Comparison of ENCODE assay signal across 29 mouse cellular contexts in the genomic region with DNA sequence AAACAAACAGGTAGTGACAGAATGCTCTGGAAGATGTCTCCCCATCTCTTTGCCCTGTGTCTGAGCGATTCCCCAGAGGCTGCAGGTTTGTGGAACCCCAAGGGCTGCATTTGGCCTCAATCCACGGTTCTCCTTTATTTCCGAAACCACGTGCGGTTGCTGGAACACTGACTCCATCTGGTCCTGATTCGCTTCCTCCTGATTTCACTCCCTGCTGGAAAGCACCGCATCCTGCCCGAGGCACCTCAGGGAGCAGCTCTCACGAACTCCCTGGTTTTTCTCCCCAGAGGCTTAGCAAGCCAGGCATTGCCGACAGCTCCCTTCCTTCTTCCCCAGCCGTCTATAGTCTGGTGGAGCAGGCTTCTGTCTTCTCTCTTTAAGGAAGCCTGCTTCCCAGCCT.
DNase-seq lines count a peak whose midpoint lies in the region; ATAC-seq lines count a peak whose summit lies in the region.
"Had no signal": no experiment of that assay in that cellular context is flagged by ENCODE, and none has a peak within 500 bp of the region (broad histone marks: within the 10 kb centered on the region; RNA-seq: fewer than 3 reads in every experiment).

No protein-coding gene starts in this region.

- H3K9me3 ChIP-seq in forebrain, embryonic 14.5 days (replicated peaks; ENCODE audit: control insufficient read depth, low read length) = no peaks in the 10 kb centered on the region
- H3K9me3 ChIP-seq in forebrain, embryonic 10.5 days = no peaks in the 10 kb centered on the region
- H3K9me3 ChIP-seq: embryonic facial prominence, embryonic 12.5 days; forebrain, embryonic 12.5 days; liver, embryonic 12.5 days; midbrain, embryonic 12.5 days; neural tube, embryonic 13.5 days had no signal

- H3K4me1 ChIP-seq in forebrain, embryonic 14.5 days (ENCODE audit: control insufficient read depth, insufficient read depth, low read length) = no peaks in the 10 kb centered on the region
- H3K4me1 ChIP-seq in forebrain, embryonic 10.5 days = no peaks in the 10 kb centered on the region
- H3K4me1 ChIP-seq: forebrain, embryonic 12.5 days; liver, embryonic 12.5 days; megakaryocyte, embryonic 14.5 days; midbrain, embryonic 12.5 days; neural tube, embryonic 13.5 days had no signal

- 63% methylated on average over 11 of the region's 11 CpGs for WGBS in forebrain, embryonic 14.5 days
- 63% methylated on average over 11 of the region's 11 CpGs for WGBS in forebrain, embryonic 10.5 days

- H3K36me3 ChIP-seq in forebrain, embryonic 14.5 days (ENCODE audit: control insufficient read depth, insufficient read depth, low read length) = no peaks in the 10 kb centered on the region
- H3K36me3 ChIP-seq in forebrain, embryonic 10.5 days (replicated peaks) = no peaks in the 10 kb centered on the region
- H3K36me3 ChIP-seq: embryonic facial prominence, embryonic 12.5 days; forebrain, embryonic 12.5 days; liver, embryonic 12.5 days; midbrain, embryonic 12.5 days; neural tube, embryonic 13.5 days had no signal

- H3K27me3 ChIP-seq in forebrain, embryonic 14.5 days (replicated peaks; ENCODE audit: control insufficient read depth, insufficient read depth, low read length) = no peaks in the 10 kb centered on the region
- H3K27me3 ChIP-seq in forebrain, embryonic 10.5 days (ENCODE audit: poor library complexity, severe bottlenecking) = no peaks in the 10 kb centered on the region
- H3K27me3 ChIP-seq: CH12.LX; embryonic facial prominence, embryonic 12.5 days; liver, embryonic 12.5 days; megakaryocyte, embryonic 14.5 days; midbrain, embryonic 12.5 days had no signal

- H3K9ac ChIP-seq in forebrain, embryonic 14.5 days (ENCODE audit: low read length) = no peak overlapping the region
- H3K9ac ChIP-seq: embryonic facial prominence, embryonic 12.5 days; forebrain, embryonic 12.5 days; hindbrain, embryonic 14.5 days; liver, embryonic 12.5 days; liver, postnatal 0 days; midbrain, embryonic 12.5 days; neural tube, embryonic 13.5 days had no signal

- no peak for ATAC-seq in forebrain, embryonic 14.5 days
- ATAC-seq: activated CD4-positive, CD25-positive, alpha-beta regulatory T cell, adult 4 months; intestine, postnatal 0 days; liver, embryonic 12.5 days; liver, postnatal 0 days; lung, postnatal 0 days had no signal

- no peak overlapping the region for H3K4me2 ChIP-seq in forebrain, embryonic 14.5 days (ENCODE audit: low read length)
- H3K4me2 ChIP-seq: embryonic facial prominence, embryonic 12.5 days; forebrain, embryonic 12.5 days; heart, embryonic 11.5 days; hindbrain, embryonic 14.5 days; liver, embryonic 12.5 days; midbrain, embryonic 12.5 days; neural tube, embryonic 13.5 days had no signal

- H3K4me3 ChIP-seq in forebrain, embryonic 14.5 days (ENCODE audit: low read depth, low read length) = no peak overlapping the region
- no peak overlapping the region for H3K4me3 ChIP-seq in forebrain, embryonic 10.5 days
- H3K4me3 ChIP-seq: embryonic facial prominence, embryonic 12.5 days; erythroblast, embryonic 14.5 days; forebrain, embryonic 12.5 days; liver, embryonic 12.5 days; megakaryocyte, embryonic 14.5 days; midbrain, embryonic 12.5 days; neural tube, embryonic 13.5 days had no signal

- DNase-seq in cerebellum, adult 11-12 months = peak; percentile 12
- no peak for DNase-seq in cerebellum, adult 9-10 months
- DNase-seq in forebrain, embryonic 14.5 days (ENCODE audit: low spot score) = peak; percentile 32
- no peak for DNase-seq in forebrain, embryonic 10.5 days (ENCODE audit: extremely low spot score, low spot score)
- DNase-seq in right cerebral cortex, postnatal 10 days (ENCODE audit: low spot score in 2 of 2) = peak; percentile 19 to 28
- no peak for DNase-seq in right cerebral cortex, postnatal 25 days
- DNase-seq in cerebellum, postnatal 25 days = peak; percentile 34 to 44
- DNase-seq in lung, adult 18-20 months = no peak
- DNase-seq: adrenal gland, adult 2 months; gastrocnemius, postnatal 14 days; kidney, adult 9 months; kidney, postnatal 10 days; layer of hippocampus, postnatal 36 days; left cerebral cortex, postnatal 4 days; liver, postnatal 0 days; lung, postnatal 4 days had no signal

- H3K27ac ChIP-seq in forebrain, embryonic 14.5 days (ENCODE audit: low read depth, low read length) = no peak overlapping the region
- H3K27ac ChIP-seq in forebrain, embryonic 10.5 days = no peak overlapping the region
- H3K27ac ChIP-seq: embryonic facial prominence, embryonic 12.5 days; forebrain, embryonic 12.5 days; hindbrain, embryonic 14.5 days; liver, embryonic 12.5 days; midbrain, embryonic 12.5 days; neural tube, embryonic 13.5 days had no signal

Comparison
In these comparisons a context has a peak if more than half of its experiments do, and no peak if none do; other contexts are left out.
1. DNase-seq: peak in cerebellum, adult 11-12 months (single experiment), forebrain, embryonic 14.5 days (single experiment), right cerebral cortex, postnatal 10 days (2 of 2) and cerebellum, postnatal 25 days (2 of 2); none in cerebellum, adult 9-10 months (single experiment), forebrain, embryonic 10.5 days (single experiment), right cerebral cortex, postnatal 25 days (single experiment) and lung, adult 18-20 months (0 of 2).